Mouse (Mus musculus) G1E (cell line): ENCODE measurements around the gene Brk1. TPM values are rescaled to one million over a fixed set of nuclear protein-coding genes. Genes with fewer than 3 reads are reported as not detected.

Experiments used
- ATAC-seq: 2 replicates; pipeline ENCODE4 v1.8.0; 2016; ENCODE audit warnings: mild to moderate bottlenecking; ENCODE audit not compliant: insufficient number of reproducible peaks, poor library complexity, low FRiP score, severe bottlenecking; ENCODE audit errors: extremely low read depth
- DNase-seq: peaks from one replicate; pipeline ENCODE4 v3.0.0; 2012; ENCODE audit warnings: low spot score
- H3K27me3 ChIP-seq: 2 replicates; pipeline ENCODE4 v1.6.1; 2012; ENCODE audit warnings: mild to moderate bottlenecking, low read length, inconsistent platforms; ENCODE audit not compliant: insufficient read depth
- H3K36me3 ChIP-seq: replicated peaks from 2 replicates; pipeline ENCODE3; 2012; ENCODE audit warnings: mild to moderate bottlenecking, inconsistent platforms
- H3K4me1 ChIP-seq: 2 replicates; pipeline ENCODE4 v1.6.1; 2012; ENCODE audit warnings: low read depth, low read length, inconsistent platforms, mixed read lengths; ENCODE audit not compliant: insufficient read depth
- H3K4me3 ChIP-seq: 2 replicates; pipeline ENCODE4 v1.5.1; 2012; ENCODE audit warnings: low read depth, mild to moderate bottlenecking, inconsistent platforms, low read length, moderate library complexity, mixed read lengths
- H3K9me3 ChIP-seq: replicated peaks from 2 replicates; pipeline ENCODE4 v1.6.1; 2012; ENCODE audit warnings: inconsistent platforms
- CTCF ChIP-seq: IDR thresholded peaks from 2 replicates; pipeline ENCODE4 v1.5.1; 2012; ENCODE audit warnings: low read depth, low read length, inconsistent platforms, mixed read lengths
- GATA1 ChIP-seq: IDR thresholded peaks from 2 replicates; pipeline ENCODE4 v1.6.1; 2012; ENCODE audit warnings: borderline replicate concordance, low read length, inconsistent platforms, mixed read lengths
- GATA2 ChIP-seq: IDR thresholded peaks from 2 replicates; pipeline ENCODE4 v1.6.1; 2012; ENCODE audit warnings: low read depth, low read length, inconsistent platforms, borderline replicate concordance
- POLR2AphosphoS5 ChIP-seq: IDR thresholded peaks from 2 replicates; pipeline ENCODE4 v1.6.1; 2012; ENCODE audit warnings: low read depth, low read length, inconsistent platforms; ENCODE audit not compliant: insufficient replicate concordance
- TAL1 ChIP-seq: conservative IDR thresholded peaks from 2 replicates; pipeline ENCODE4 v1.6.1; 2012; ENCODE audit warnings: low read depth, low read length, inconsistent platforms, mixed read lengths
- polyA plus RNA-seq: library from polyadenylated mRNA; stranded (reverse); fragments of >175 nt; gene quantifications from 2 replicates; pipeline ENCODE4 v1.2.3, GENCODE M21; 2012
- total RNA-seq, 2 experiments: library from RNA; stranded (forward) in 1 of 2; stranded (reverse) in 1 of 2; fragments of 200-1000 nt in 1 of 2; fragments of >200 nt in 1 of 2; fragmentation: Nextera tagmentation in 1 of 2; gene quantifications; 2 replicates each; pipeline ENCODE4 v1.2.3; 2014 to 2017

Gene Brk1
- total and polyA plus RNA-seq, 3 experiments, result 42.6 to 186 (median 167) TPM

DNA sequence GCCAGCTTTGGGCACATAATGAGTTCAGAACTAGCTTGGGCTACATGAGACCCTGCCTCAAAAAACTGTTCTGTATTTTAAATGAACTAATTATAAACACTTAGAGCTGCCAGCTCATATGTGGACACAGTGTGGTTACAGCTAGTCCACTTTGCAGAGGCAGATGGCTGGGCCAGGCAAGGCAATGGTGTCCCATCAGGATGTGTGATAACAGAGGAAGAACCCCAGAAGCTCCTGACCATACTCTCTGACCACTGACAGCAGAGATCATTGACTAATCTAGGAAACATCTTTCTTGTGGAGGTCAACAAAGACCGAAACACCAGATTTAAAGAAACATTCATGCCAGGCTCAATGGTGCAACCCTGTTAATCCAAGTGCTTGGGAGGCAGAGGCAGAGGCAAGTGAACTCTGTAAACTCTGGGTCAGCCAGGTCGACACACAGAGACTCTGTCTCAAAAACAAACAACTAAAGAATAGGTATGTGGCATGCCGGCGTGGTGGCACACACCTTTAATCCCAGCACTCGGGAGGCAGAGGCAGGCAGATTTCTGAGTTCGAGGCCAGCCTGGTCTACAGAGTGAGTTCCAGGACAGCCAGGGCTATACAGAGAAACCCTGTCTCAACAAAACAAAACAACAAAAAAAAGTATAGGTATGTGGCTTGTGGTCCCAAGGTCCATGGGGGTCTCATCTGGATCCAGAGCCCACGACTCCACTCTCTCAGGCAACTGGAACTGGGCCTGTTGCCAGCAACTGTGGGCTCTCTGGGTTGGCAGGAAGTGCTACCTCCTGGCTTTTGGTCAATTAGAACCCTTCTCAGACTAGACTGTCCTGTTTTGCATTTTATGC, 45.0 kb downstream of the Brk1 start:
- H3K4me1 ChIP-seq, result peaks cover 58% of the 10 kb centered on the region
- peaks cover 45% of the 10 kb centered on the region for H3K36me3 ChIP-seq
- no peak overlapping the region; the same call in 1 of the 2 replicates for H3K4me3 ChIP-seq
- DNase-seq (no peak), ATAC-seq (no peak)
- no peaks in the 10 kb centered on the region for H3K9me3 ChIP-seq
- H3K27me3 ChIP-seq, result no peaks in the 10 kb centered on the region
- TF ChIP-seq CTCF, result no peak

DNA sequence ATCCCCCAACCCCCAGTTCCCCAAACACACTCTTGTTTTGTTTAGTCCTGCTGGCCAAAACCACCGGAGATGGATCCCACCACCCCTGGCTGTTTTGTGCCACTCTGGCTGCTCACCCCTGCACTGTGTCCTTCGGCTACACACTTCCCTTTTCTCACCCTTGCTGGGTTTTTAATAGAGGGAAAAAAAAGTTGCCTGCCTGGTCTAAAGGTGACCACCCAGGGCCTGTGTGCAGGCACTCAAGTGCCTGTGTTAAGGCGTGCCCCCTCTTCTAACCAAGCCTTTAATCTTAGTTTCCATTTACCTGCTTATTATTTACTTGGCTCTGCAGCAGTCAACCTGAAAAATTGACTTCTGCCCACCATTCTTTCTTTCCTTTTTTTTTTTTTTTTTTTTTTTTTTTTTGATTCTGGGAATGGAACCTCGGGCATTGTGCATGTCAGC, 45.6 kb downstream of the Brk1 start:
- Histone ChIP-seq H3K4me1 (peaks cover 56% of the 10 kb centered on the region), H3K4me3 (no peak overlapping the region), H3K36me3 (peaks cover 43% of the 10 kb centered on the region), H3K27me3 (no peaks in the 10 kb centered on the region), H3K9me3 (no peaks in the 10 kb centered on the region)
- ATAC-seq (0 out of 2 replicates have a peak, but pooled peaks have one; percentile 25), DNase-seq (peak; percentile 18)
- TF ChIP-seq POLR2AphosphoS5 (no peak), GATA2 (no peak), CTCF (no peak), GATA1 (no peak), TAL1 (no peak)

DNA sequence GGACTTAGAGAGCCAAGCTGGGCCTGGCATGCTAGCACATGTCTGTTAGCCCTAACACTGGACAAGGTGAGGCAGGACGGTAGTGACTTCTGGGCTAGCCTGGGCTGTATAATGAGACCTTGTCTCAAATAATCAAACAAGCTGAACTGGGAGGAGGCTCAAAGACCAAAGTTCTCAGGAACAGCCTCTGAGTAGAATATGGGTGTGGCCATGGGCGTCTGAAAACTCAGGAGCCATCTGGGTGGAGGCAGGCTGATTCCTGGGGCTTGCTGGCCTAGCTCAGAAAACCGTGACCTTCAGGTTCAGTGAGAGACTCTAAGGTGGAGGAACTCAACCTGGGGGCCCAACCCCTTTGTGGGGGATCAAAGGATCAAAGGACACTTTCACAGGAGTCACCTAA, 47.1 kb downstream of the Brk1 start:
- Histone ChIP-seq H3K27me3 (no peaks in the 10 kb centered on the region), H3K36me3 (peaks cover 42% of the 10 kb centered on the region), H3K9me3 (no peaks in the 10 kb centered on the region), H3K4me1 (peaks cover 55% of the 10 kb centered on the region), H3K4me3 (no peak overlapping the region)
- DNase-seq (peak; percentile 17), ATAC-seq (no peak)
- TF ChIP-seq TAL1 (no peak), GATA1 (no peak), CTCF (no peak), GATA2 (no peak), POLR2AphosphoS5 (no peak)

DNA sequence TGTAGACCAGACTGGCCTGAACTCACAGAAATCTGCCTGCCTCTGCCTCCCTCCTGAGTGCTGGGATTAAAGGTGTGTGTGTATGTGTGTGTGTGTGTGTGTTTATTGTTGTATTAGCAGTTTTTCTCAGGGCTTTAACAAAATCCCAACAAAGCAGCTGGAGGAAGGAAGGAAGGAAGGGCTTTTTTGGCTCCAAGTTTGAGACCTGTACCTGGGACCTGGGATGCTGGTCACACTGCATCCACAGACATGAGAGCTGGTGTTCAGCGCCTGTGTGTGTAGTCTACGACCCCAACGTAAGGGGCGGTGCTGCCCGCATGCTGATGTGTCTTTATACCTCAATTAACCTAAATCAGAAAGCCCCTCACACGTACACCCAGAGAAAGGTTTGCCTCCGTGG, 49.0 kb downstream of the Brk1 start:
- Histone ChIP-seq H3K4me1 (peaks cover 42% of the 10 kb centered on the region), H3K27me3 (no peaks in the 10 kb centered on the region), H3K9me3 (no peaks in the 10 kb centered on the region), H3K36me3 (peaks cover 34% of the 10 kb centered on the region), H3K4me3 (no peak overlapping the region)
- DNase-seq (no peak), ATAC-seq (no peak)
- TF ChIP-seq GATA2 (no peak), CTCF (no peak), TAL1 (no peak), GATA1 (no peak), POLR2AphosphoS5 (no peak)

DNA sequence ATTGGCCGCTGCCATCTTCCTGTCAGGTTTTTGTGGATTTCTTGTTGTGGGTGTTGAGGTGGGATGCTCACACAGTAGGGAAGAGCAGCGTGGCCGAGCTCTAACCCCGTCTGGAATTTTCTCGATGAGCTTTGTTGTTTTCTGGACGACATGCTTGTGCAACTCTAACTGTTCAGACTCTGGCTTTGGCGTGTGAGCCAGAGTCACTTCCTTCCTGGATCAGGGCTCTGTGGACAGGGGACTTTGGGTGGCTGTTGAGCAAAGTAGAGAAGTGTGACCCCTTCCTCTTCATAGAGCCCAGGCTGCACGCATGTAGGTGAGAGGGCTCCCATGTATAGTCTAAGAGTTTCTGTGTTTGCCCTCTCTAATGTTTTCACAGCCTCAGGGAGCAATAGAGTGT, 49.5 kb downstream of the Brk1 start:
- H3K4me1 ChIP-seq, result peaks cover 37% of the 10 kb centered on the region
- peaks cover 32% of the 10 kb centered on the region for H3K36me3 ChIP-seq
- H3K27me3 ChIP-seq, result no peaks in the 10 kb centered on the region
- no peak overlapping the region for H3K4me3 ChIP-seq
- no peak for TF ChIP-seq GATA2
- no peak for TF ChIP-seq GATA1
- TF ChIP-seq POLR2AphosphoS5, result no peak
- no peak for TF ChIP-seq TAL1
- TF ChIP-seq CTCF, result no peak
- no peak for DNase-seq
- H3K9me3 ChIP-seq, result no peaks in the 10 kb centered on the region
- no peak for ATAC-seq

DNA sequence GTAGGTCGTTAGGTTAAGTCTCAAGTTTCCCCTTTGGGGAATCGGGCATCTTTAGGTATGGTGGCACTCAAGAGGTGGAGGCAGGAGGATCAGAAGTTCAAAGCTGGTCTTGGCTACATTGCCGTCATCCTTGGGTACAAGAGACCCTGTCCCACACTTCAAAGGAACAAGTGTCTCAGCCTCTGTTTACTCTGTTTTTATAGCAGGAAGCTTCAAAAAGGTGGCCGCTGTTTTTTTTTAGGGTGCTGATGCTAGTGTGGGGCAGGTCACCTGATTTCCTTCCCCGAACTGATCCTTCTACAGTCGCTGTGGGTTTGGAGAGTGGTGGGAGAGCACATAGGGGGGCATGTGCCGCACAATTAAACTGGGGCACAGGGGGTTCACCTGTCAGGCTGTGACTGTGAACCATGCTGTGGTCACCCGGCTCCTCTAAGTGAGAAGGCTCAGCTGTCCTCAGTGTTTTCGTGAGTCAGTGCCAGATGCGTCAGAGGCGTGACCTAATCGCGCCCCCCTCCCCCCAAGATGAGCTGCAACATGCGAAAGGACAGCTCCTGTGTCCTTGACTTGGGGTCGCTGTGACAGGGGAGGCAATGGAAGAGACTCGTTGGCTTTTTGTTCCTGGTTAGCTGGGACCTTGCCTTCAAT, 50.3 kb downstream of the Brk1 start:
- TF ChIP-seq CTCF, result no peak
- no peak for TF ChIP-seq GATA2
- no peak for TF ChIP-seq POLR2AphosphoS5
- Histone ChIP-seq H3K4me3 (no peak overlapping the region), H3K4me1 (peaks cover 29% of the 10 kb centered on the region), H3K27me3 (no peaks in the 10 kb centered on the region), H3K36me3 (peaks cover 32% of the 10 kb centered on the region), H3K9me3 (no peaks in the 10 kb centered on the region)
- DNase-seq (no peak), ATAC-seq (no peak)
